Mouse (Mus musculus) C3H10T1/2 (cell line): ENCODE data around the gene Gm5901. TPM values are rescaled to one million over a fixed set of nuclear protein-coding genes. Genes with fewer than 3 reads are reported as not detected.

Source experiments
- polyA plus RNA-seq, 2 experiments: library from polyadenylated mRNA; unstranded; fragments of >200 nt; fragmentation: generic; extraction: Trizol; gene quantifications; one replicate each; pipeline ENCODE4 v1.2.1; 2012; ENCODE audit warnings: missing spikeins in 2 of 2

The Gm5901 gene
- polyA plus RNA-seq: under 1 TPM in 1 of 2 experiments, not detected in 1; 0.09 TPM

DNA sequence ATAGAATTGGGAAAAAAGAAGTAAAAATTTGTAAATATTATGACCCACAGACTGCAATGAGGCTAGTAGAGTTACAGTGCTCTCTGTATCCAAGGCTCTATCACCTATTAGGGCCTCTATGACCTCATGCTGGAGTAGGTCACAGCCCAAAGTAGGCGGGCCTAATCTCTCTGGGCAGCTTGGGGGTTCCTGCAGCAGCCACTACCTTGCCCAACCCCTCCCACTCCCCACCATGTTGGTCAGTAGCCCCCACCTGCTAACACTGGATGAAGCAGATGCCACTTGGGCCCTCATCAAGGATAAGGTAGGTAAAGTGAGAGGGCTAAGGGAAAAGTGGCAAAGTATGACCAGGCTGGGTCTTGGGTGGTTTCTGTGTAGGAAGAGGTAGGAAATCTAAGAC lies at the start of gene Gm5901:
Gene Gm5901, plus strand, starts transcription at position 173 of the 400 bp plus-strand sequence.

DNA sequence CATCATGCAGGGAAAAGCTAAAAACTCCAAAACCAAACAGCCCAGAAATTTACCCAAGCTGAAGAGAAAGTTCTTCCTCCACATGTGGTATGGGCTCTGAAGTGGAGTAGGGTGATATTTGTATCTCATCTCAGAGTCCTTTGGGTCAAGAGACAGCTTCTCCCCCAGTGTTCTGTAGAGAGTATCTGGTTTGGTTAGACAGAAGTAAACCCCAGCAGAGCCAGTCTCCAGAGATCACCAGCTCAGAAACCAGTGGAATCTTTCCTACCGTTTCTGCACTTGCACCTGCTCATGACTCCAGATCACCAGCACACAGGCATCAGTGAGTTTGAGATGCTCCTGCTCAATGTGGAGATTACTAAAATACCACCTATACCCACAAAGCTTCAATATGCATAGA lies 40.8 kb upstream of the Gm5901 start, which contains the start of gene Olfr690:
Gene Olfr690, minus strand, starts transcription at position 101 of the 400 bp plus-strand sequence.

DNA sequence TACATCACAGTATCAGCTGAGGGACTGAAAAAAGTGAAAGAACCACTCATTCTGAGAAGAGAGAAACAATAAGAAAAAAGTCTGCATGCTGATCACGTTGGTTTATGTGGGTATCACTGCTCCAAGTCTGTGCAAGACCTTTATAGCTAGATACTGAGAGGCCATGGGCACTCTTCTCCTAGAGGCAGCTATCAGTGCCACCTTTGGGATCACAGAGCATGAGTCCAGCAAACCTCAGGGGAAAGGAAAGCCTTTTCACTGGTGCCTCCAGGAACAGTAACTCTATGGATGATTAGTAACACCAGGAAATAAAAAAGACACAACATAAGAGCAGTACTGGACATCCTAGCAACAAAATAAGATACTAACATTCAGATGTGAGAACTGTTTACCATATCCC lies 32.7 kb upstream of the Gm5901 start, which contains the start of gene Olfr691:
Gene Olfr691, minus strand, starts transcription at position 101 of the 400 bp plus-strand sequence.

DNA sequence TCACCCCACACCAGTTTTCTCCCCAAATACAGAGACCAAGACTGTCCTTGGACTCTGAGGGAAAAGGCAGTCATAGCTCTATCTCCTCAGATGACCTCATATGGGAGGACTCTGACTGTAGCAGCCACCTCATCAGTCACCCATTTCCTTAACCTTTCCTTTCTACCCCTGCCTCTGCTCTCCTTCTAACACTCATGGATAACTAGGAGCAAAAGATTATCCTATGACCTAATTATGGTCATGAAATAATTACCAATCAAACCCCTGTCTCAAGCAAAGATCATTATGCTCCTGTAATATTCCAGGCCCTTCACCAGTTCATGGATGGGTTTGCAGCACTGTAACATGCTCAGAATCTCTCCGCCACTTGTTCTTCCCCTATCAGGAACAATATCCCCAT lies 6.9 kb upstream of the Gm5901 start, which contains the start of gene Olfr692:
Gene Olfr692, plus strand, starts transcription at position 301 of the 400 bp plus-strand sequence.

DNA sequence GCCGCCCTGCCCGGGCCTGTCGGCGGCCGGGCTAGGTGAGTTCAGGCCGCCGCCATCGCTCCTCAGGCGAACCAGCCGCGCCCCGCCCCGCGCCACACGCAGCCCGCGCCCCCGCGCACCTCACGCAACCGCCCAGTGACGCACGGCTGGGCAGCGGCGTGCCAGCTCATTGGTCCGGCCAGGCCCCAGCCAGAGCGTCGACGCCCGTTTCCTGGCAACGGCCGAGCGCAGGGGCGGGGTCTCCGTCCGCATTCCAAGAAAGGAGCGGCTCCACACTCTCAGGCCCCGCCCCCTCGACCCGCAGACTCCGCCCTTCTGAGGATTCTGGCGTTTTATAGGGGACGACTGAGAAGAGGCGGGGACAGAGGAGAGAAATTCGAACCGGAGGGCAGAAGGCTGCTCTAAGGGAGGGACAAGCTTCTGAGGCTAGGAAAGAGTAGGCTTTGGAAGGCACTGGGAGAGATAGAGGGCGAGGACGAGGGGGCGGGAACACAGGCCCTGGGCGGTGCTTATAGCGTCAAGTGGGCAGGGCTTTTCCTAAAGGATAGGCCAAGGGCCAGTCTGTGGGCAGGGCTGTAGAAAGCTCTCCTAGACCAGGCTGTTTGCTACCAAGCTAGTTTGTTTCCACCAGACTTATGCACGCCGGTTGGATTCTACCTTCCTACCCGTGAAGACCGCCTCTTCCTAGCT lies 25.2 kb downstream of the Gm5901 start, which contains the start of gene Fam160a2:
Gene Fam160a2, minus strand, starts transcription at position 120 of the 690 bp plus-strand sequence.

DNA sequence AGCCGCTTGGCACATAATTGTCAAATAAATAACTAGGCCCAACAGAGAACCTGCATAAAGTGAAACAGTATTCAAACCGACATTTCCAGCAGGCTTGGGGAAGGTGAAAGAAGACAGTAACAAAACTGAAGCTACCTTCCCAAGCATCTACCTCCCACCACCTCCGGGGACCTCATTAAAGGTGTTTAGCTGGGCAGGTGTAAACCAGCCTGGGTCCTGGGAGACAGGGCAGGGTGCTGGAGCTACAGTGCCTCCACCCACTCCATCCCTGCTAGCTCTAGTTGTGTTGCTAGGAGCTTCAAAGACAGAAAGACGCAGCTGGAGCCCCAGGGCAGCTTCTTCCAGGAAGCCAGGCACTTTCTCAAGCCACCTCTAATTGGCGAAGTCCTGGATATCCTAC lies 29.4 kb downstream of the Gm5901 start, which contains the start of gene Cnga4:
Gene Cnga4, plus strand, starts transcription at position 301 of the 400 bp plus-strand sequence.

DNA sequence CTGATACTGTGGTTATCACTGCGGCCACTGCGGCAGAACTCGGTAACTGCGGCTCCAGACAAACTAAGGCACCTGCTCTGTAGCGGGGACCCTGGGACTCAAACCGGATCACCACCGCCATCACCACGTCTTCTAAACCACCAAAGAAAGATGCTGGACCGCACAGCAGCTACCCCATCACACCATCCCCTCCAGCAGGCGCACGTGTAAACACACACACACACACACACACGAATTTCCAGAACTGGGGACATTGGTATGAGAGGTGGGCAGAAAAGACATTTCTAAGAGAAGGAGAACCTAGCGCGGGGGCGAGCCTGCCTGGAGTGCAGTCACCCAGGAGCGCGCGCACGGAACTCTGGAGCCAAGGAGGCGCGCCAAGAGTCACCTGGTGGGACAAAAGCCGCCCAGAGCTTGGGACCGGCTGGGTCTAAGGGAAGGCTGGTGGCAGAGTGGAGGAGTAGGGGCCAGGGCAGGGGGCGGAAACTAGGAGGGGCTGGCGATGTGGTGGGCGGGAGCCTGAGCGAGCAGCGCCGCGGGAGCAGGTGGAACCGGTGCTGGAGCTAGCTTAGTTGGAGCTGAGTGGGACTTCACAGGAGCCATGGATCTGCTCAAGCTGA lies 50.7 kb downstream of the Gm5901 start, which contains the start of gene Cckbr:
Gene Cckbr, plus strand, starts transcription at position 308 of the 620 bp plus-strand sequence.

Other genes starting within 250 kb of the Gm5901 start
- gene Olfr683, start 228.0 kb upstream of the Gm5901 start, polyA plus RNA-seq: not detected
- gene Olfr684, start 211.4 kb upstream of the Gm5901 start, polyA plus RNA-seq: not detected
- gene Olfr685, start 189.0 kb upstream of the Gm5901 start, polyA plus RNA-seq: not detected
- gene Olfr686, start 167.6 kb upstream of the Gm5901 start, polyA plus RNA-seq: not detected
- not detected for gene Olfr688, start 86.9 kb upstream of the Gm5901 start, polyA plus RNA-seq
- gene Olfr689, start 63.9 kb upstream of the Gm5901 start, polyA plus RNA-seq: not detected
- gene Olfr690, start 40.9 kb upstream of the Gm5901 start, polyA plus RNA-seq: not detected
- gene Olfr691, start 32.8 kb upstream of the Gm5901 start, polyA plus RNA-seq: under 1 TPM in 1 of 2 experiments, not detected in 1; 0.02 TPM
- gene Olfr692, start 6.8 kb upstream of the Gm5901 start, polyA plus RNA-seq: not detected
- gene Fam160a2, start 25.0 kb downstream of the Gm5901 start, polyA plus RNA-seq: 10 to 100 TPM; 11.6 to 17.4 TPM
- under 1 TPM in 1 of 2 experiments, not detected in 1; 0.01 TPM for gene Cnga4, start 29.5 kb downstream of the Gm5901 start, polyA plus RNA-seq
- under 1 TPM in 1 of 2 experiments, not detected in 1; 0.02 TPM for gene Cckbr, start 50.7 kb downstream of the Gm5901 start, polyA plus RNA-seq
- gene Cavin3, start 107.3 kb downstream of the Gm5901 start, polyA plus RNA-seq: 100 to 1,000 TPM; 166 to 272 TPM
- gene Smpd1, start 179.3 kb downstream of the Gm5901 start, polyA plus RNA-seq: 10 to 100 TPM; 32.0 to 79.2 TPM
- 10 to 100 TPM; 28.1 to 45.2 TPM for gene Apbb1, start 206.6 kb downstream of the Gm5901 start, polyA plus RNA-seq
- gene Hpx, start 225.1 kb downstream of the Gm5901 start, polyA plus RNA-seq: 1 to 10 TPM in 1 of 2 experiments, under 1 TPM in 1; 0.11 to 1.8 TPM